Mouse (Mus musculus) cerebellum, adult 11-12 months (tissue): ENCODE measurements around the gene 9630041A04Rik.

ENCODE experiments used
- DNase-seq: peaks from one replicate; pipeline ENCODE4 v3.0.0; 2022

Gene 9630041A04Rik

GRCm38 (mm10) chr9:101919324-101919723 lies 57.7 kb downstream of the 9630041A04Rik start:
- no peak for DNase-seq

GRCm38 (mm10) chr9:101922846-101923245 lies 61.2 kb downstream of the 9630041A04Rik start:
- no peak for DNase-seq

- no peak for DNase-seq
These were observed 63.2 kb downstream of the 9630041A04Rik start for GRCm38 (mm10) chr9:101924829-101925228.

GRCm38 (mm10) chr9:101933946-101934573 lies 72.4 kb downstream of the 9630041A04Rik start:
- DNase-seq = no peak

- DNase-seq = no peak
These were observed 73.2 kb downstream of the 9630041A04Rik start for GRCm38 (mm10) chr9:101934887-101935286.

- DNase-seq = no peak
These were observed 76.4 kb downstream of the 9630041A04Rik start for GRCm38 (mm10) chr9:101938066-101938465.

- DNase-seq = no peak
These were observed 77.4 kb downstream of the 9630041A04Rik start for GRCm38 (mm10) chr9:101939006-101939405.

- no peak for DNase-seq
These were observed 78.5 kb downstream of the 9630041A04Rik start for GRCm38 (mm10) chr9:101940182-101940581.

GRCm38 (mm10) chr9:101942058-101942669 lies 80.5 kb downstream of the 9630041A04Rik start:
- no peak for DNase-seq

GRCm38 (mm10) chr9:101945326-101945725 lies 83.7 kb downstream of the 9630041A04Rik start:
- DNase-seq = peak; percentile 19

GRCm38 (mm10) chr9:101945814-101946213 lies 84.2 kb downstream of the 9630041A04Rik start:
- no peak for DNase-seq

GRCm38 (mm10) chr9:101950101-101950500 lies 88.5 kb downstream of the 9630041A04Rik start:
- DNase-seq = no peak

GRCm38 (mm10) chr9:101954529-101954928 lies 92.9 kb downstream of the 9630041A04Rik start:
- DNase-seq = no peak

GRCm38 (mm10) chr9:101956228-101956627 lies 94.6 kb downstream of the 9630041A04Rik start:
- DNase-seq = no peak

GRCm38 (mm10) chr9:101971806-101972205 lies 110.2 kb downstream of the 9630041A04Rik start:
- DNase-seq = no peak

- no peak for DNase-seq
These were observed 110.7 kb downstream of the 9630041A04Rik start for GRCm38 (mm10) chr9:101972314-101972713.

- no peak for DNase-seq
These were observed 115.3 kb downstream of the 9630041A04Rik start for GRCm38 (mm10) chr9:101976884-101977465.

GRCm38 (mm10) chr9:101981161-101981560 lies 119.5 kb downstream of the 9630041A04Rik start:
- DNase-seq = no peak

GRCm38 (mm10) chr9:101982378-101982777 lies 120.7 kb downstream of the 9630041A04Rik start:
- DNase-seq = no peak

- DNase-seq = no peak
These were observed 125.3 kb downstream of the 9630041A04Rik start for GRCm38 (mm10) chr9:101986910-101987309.

GRCm38 (mm10) chr9:101990032-101990431 lies 128.4 kb downstream of the 9630041A04Rik start:
- no peak for DNase-seq

- no peak for DNase-seq
These were observed 129.2 kb downstream of the 9630041A04Rik start for GRCm38 (mm10) chr9:101990836-101991235.
